Mouse (Mus musculus) erythroblast, embryonic 14.5 days (primary cell): ENCODE measurements around the gene Gm45808. TPM values are rescaled to one million over a fixed set of nuclear protein-coding genes. Genes with fewer than 3 reads are reported as not detected.

Experiments used
- H3K27me3 ChIP-seq: 2 replicates; pipeline ENCODE4 v1.6.1; 2012; ENCODE audit warnings: inconsistent platforms; ENCODE audit not compliant: control insufficient read depth
- H3K36me3 ChIP-seq: 2 replicates; pipeline ENCODE4 v1.6.1; 2012; ENCODE audit warnings: mild to moderate bottlenecking, inconsistent platforms; ENCODE audit not compliant: control insufficient read depth
- H3K4me1 ChIP-seq: 2 replicates; pipeline ENCODE4 v1.6.1; 2012; ENCODE audit warnings: inconsistent platforms; ENCODE audit not compliant: control insufficient read depth
- H3K4me3 ChIP-seq: replicated peaks from 2 replicates; pipeline ENCODE3; 2012; ENCODE audit warnings: moderate library complexity, mild to moderate bottlenecking, inconsistent platforms
- H3K9me3 ChIP-seq: 2 replicates; pipeline ENCODE4 v1.6.1; 2012; ENCODE audit warnings: low read length, inconsistent platforms, mixed read lengths; ENCODE audit not compliant: control insufficient read depth
- GATA1 ChIP-seq: IDR thresholded peaks from 2 replicates; pipeline ENCODE4 v1.6.1; 2012; ENCODE audit warnings: low read length, inconsistent platforms, mixed read lengths
- TAL1 ChIP-seq: IDR thresholded peaks from 3 replicates; pipeline ENCODE4 v1.6.1; 2012; ENCODE audit warnings: low read length, inconsistent platforms, mixed read lengths
- polyA plus RNA-seq: library from polyadenylated mRNA; stranded (reverse); fragments of >175 nt; gene quantifications from 2 replicates; pipeline ENCODE4 v1.2.3, GENCODE M21; 2012

Gene Gm45808
- polyA plus RNA-seq, 1 experiment: not detected

GRCm38 (mm10) chr7:45514411-45514810 lies 27.8 kb upstream of the Gm45808 start:
- no peaks in the 10 kb centered on the region for H3K27me3 ChIP-seq
- peaks cover 11% of the 10 kb centered on the region for H3K36me3 ChIP-seq
- H3K4me3 ChIP-seq: no peak overlapping the region
- no peaks in the 10 kb centered on the region for H3K9me3 ChIP-seq
- peaks cover 63% of the 10 kb centered on the region for H3K4me1 ChIP-seq
- no peak for TF ChIP-seq GATA1
- no peak for TF ChIP-seq TAL1

DNA sequence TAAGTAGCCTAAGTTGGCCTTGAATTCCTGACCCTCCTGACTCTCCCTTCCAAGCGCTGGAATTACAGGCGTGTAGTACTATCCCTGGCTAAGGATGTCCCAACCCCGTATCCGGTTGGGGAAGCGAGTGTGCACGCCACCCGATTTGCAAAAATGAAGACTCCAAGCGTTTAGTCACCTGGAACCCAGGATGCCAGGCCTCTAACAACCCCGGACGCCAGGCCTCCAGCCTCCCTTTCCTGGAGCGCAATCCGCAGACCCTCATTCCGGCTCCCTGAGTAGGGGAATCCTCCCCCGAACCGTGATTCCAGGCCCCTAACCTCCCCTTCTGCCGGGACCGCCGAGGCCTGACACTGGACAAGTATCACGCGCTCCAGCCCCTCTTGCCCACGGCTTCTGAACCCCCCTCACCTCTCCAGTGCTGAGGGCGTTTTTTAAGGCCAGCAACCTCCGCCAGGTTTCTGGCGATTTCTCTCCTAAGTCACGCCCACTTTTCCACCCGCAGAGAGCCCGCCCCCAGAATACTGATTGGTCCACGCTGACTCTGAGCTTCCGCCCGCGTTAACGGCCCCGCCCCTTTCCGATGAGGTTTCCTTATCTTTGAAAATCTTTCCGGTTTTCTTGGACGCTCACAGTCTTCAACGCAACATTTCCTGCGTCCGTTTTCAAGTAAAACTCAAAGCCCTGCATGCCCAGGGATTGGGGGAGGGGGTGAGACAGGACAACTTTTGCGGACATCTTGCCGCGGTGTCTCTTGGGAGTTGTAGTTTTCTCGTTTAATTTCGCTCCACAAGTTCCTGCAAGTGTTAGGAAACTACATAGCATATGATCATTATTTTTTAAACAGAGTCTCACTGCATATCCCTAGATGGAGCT lies 23.5 kb upstream of the Gm45808 start, which contains the start of gene Nucb1:
Nucb1 (minus strand) TSS at position 495 of the 876 bp plus-strand sequence.
- Histone ChIP-seq H3K9me3 (no peaks in the 10 kb centered on the region), H3K27me3 (no peaks in the 10 kb centered on the region), H3K36me3 (peaks cover 44% of the 10 kb centered on the region), H3K4me1 (peaks cover 64% of the 10 kb centered on the region), H3K4me3 (peak within 1 kb of the TSS; percentile 79)
- TF ChIP-seq TAL1 (no peak), GATA1 (peak; percentile 50; the same call in 1 of the 2 replicates)

- Histone ChIP-seq H3K4me1 (peaks cover 64% of the 10 kb centered on the region), H3K4me3 (peak overlapping the region; percentile 79), H3K36me3 (peaks cover 52% of the 10 kb centered on the region), H3K27me3 (no peaks in the 10 kb centered on the region), H3K9me3 (no peaks in the 10 kb centered on the region)
- no peak for TF ChIP-seq TAL1
- no peak for TF ChIP-seq GATA1
Measured at GRCm38 (mm10) chr7:45509181-45509882, 22.7 kb upstream of the Gm45808 start.

DNA sequence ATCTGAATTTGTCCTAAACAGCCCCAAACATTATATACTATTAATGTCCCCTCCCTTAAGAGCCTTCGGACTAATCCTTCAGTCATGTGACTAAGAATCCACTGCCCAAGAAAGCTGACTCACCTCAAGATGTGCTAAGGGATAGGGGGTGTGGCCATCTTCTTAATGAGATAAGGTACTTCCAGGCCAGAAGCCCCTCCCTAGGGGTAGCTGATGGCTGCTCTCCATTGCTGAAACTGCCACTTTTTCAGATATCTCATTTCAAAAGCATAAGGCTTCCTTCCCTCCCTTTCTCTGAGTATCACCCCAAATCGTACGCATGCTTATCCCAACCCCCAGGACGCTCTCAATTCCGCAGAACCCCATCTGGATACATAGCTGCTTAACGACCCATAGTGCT lies 21.9 kb upstream of the Gm45808 start:
- peaks cover 60% of the 10 kb centered on the region for H3K36me3 ChIP-seq
- H3K4me1 ChIP-seq: peaks cover 61% of the 10 kb centered on the region
- TF ChIP-seq GATA1 (peak; percentile 83), TAL1 (peak; percentile 50; the same call in 2 of the 3 replicates)
- peak overlapping the region; percentile 79 for H3K4me3 ChIP-seq
- H3K9me3 ChIP-seq: no peaks in the 10 kb centered on the region
- H3K27me3 ChIP-seq: no peaks in the 10 kb centered on the region

DNA sequence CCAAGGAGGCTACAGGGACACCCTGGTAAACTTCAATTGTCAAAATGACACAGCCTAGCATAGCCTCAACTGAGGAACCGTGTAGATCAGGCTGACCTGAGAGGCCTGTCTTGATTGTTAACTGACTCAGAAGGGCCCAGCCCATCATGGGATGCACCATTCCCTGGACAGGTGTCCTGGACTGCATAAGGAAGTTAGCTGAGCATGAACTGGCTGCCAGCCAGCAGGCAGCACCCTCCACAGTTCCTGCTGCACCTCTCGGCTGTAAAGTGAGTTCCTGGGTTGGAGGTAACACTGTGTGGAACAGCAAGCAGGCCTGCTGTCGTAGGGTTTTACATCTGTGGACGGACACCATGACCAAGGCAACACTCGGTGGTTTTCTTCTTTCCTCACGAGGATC lies 21.0 kb upstream of the Gm45808 start:
- H3K9me3 ChIP-seq: no peaks in the 10 kb centered on the region
- peak overlapping the region; percentile 79 for H3K4me3 ChIP-seq
- TF ChIP-seq TAL1: no peak
- no peak for TF ChIP-seq GATA1
- peaks cover 63% of the 10 kb centered on the region for H3K4me1 ChIP-seq
- H3K36me3 ChIP-seq: peaks cover 69% of the 10 kb centered on the region
- no peaks in the 10 kb centered on the region for H3K27me3 ChIP-seq

DNA sequence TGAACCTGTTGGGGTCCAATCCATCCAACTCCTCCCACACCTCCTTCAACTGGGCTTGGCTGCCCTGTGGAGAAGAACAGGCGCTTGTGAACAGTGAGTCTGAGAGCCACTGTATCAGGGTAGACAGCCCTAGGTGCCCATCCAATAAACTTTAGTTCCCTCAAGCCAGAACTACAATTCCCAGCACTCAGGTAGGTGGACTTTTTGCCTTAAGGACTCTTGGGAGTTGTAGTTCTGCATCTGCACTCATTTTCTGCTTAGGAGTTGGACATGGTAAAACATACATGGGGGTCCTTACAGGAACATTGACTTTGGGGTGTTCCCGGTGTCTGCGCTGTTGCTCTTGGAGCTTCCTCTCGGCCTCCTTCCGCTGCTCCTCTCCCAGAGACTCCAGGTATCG lies 11.8 kb upstream of the Gm45808 start:
- no peak overlapping the region for H3K4me3 ChIP-seq
- H3K27me3 ChIP-seq: no peaks in the 10 kb centered on the region
- H3K9me3 ChIP-seq: no peaks in the 10 kb centered on the region
- TF ChIP-seq GATA1 (no peak), TAL1 (no peak)
- H3K36me3 ChIP-seq: peaks cover 100% of the 10 kb centered on the region
- peaks cover 19% of the 10 kb centered on the region for H3K4me1 ChIP-seq

DNA sequence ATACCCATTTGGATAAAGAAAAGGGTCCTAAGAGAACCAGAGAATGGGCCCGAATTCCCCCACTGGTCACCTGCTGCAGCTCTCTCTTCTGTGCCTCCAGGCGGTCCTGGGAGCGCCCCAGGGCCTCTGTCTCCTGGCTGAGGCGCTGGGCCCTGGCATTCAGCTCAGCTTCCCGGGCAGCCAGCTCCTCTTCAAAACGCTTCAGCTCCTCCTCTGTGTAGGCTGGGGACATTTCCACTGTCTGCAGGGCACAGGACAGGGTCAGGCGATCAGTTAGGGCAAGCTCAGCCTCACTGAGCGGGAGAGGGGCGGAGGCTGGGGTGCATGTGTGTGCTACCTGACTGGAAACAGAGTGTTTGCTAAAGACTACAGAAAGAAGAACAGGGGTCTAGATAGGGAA lies 7.9 kb upstream of the Gm45808 start:
- no peak for TF ChIP-seq GATA1
- Histone ChIP-seq H3K9me3 (no peaks in the 10 kb centered on the region), H3K4me1 (peaks cover 50% of the 10 kb centered on the region), H3K4me3 (no peak overlapping the region), H3K36me3 (peaks cover 80% of the 10 kb centered on the region), H3K27me3 (no peaks in the 10 kb centered on the region)

DNA sequence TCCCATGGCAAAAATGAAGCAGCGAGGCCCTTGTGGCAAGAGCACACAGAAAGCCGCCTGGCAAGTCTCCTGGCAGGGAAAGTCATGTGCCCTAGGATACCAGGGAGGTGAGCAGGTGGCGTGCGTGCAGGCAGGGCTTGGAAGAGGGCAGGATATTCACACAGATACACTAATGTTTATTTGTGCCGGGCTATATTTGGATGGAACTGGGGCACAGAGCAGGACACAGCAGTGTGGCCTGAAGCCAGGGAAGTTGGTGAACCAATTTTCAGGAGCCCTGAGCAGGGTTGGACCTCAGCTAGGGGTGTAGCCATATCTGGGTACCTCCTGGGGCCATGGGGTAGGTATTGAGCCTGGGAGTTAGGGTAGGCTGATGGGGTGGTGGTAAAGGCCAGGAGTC lies 6.3 kb upstream of the Gm45808 start:
- Histone ChIP-seq H3K9me3 (no peaks in the 10 kb centered on the region), H3K27me3 (no peaks in the 10 kb centered on the region), H3K36me3 (peaks cover 64% of the 10 kb centered on the region), H3K4me3 (no peak overlapping the region), H3K4me1 (peaks cover 66% of the 10 kb centered on the region)
- no peak for TF ChIP-seq GATA1
- TF ChIP-seq TAL1: no peak

GRCm38 (mm10) chr7:45492225-45492844 lies 5.7 kb upstream of the Gm45808 start:
- no peak for TF ChIP-seq GATA1
- TF ChIP-seq TAL1: no peak
- Histone ChIP-seq H3K36me3 (peaks cover 58% of the 10 kb centered on the region), H3K4me1 (peaks cover 72% of the 10 kb centered on the region), H3K4me3 (no peak overlapping the region), H3K9me3 (no peaks in the 10 kb centered on the region), H3K27me3 (no peaks in the 10 kb centered on the region)
